Mouse (Mus musculus): ENCODE data around the gene Fam219b.

DNA sequence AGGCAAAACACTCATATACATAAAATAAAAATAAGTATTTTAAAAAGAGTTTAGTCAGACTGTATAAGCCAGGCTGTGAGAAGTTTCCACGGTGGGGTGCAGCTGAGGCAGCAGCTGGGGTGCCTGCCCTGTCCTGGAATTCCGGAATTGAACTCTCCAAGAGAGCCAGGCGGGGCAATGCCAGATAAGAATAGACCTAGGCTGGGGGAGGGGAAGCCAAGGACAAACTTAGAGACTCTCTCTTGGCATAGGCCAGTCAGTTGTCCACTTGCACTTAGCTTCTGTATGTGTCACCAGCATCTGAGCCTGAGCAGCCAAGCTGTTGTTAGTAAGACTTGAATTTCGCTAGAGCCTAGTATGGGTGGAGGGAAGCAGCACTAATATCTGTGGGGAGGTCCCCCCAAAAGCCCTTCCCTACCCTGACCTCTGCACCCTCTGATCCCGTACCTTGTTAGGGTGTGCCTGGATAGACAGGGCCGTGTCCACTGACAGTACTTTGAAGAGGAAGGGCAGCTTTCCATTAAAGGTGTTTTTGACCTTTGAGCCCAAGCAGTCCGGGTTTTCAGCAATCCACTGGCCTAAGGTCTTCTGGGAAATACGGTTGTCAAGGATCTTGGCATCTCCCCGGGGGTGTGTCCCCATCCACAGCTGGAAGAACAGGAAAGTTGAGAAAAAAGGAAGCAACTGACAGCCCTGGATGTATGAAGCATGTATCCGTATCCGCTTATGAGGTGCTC, 13.0 kb downstream of the Fam219b start:
- TF ChIP-seq CTCF (IDR thresholded peaks at IDR 0.05; ENCODE audit: insufficient read depth, low read depth, low read length) (no peak), POLR2A (IDR thresholded peaks at IDR 0.05; ENCODE audit: insufficient read depth, low read depth, low read length) (no peak)

Data from olfactory bulb, adult 2 months (tissue).